Mouse (Mus musculus) B cell, adult 2 months (primary cell): ENCODE results near the gene Gm15293.
"Not testable (repeated sequence)": the region's sequence is repeated elsewhere in the genome, so short reads cannot be mapped to it uniquely, and the experiment has no call there.

ENCODE experiments used
- DNase-seq, 2 experiments: peaks; one replicate each; pipeline ENCODE4 v3.0.0; 2022

Gene Gm15293

GRCm38 (mm10) chr8:21201261-21201660 lies at the start of gene Gm15293:
Gene Gm15293 (plus strand): TSS chr8:21201561.
- not testable (repeated sequence) for DNase-seq

GRCm38 (mm10) chr8:21161977-21162376 lies 39.4 kb upstream of the Gm15293 start, which contains the start of gene Defa22:
Gene Defa22 (plus strand): TSS chr8:21162277.
- not testable (repeated sequence) for DNase-seq

GRCm38 (mm10) chr8:21191314-21191713 lies 10.0 kb upstream of the Gm15293 start, which contains the start of gene Defa31:
Gene Defa31 (plus strand): TSS chr8:21191614.
- not testable (repeated sequence) for DNase-seq
